Mouse (Mus musculus) CD8-positive naive resting alpha-beta T cell, adult 57 days (primary cell): ENCODE measurements around the gene Tspo. TPM values are rescaled to one million over a fixed set of nuclear protein-coding genes. Genes with fewer than 3 reads are reported as not detected.

Experiments used
- total RNA-seq: library from RNA; stranded (reverse); gene quantifications from one replicate; pipeline ENCODE4 v1.2.4, GENCODE M21; 2023

Gene Tspo
- total RNA-seq: 99.1 TPM

GRCm38 (mm10) chr15:83563327-83563856 is at the start of gene Tspo, which contains the start of gene Mcat:
Gene Tspo (plus strand): TSS chr15:83563592.
Gene Mcat (minus strand): TSS chr15:83563787.

DNA sequence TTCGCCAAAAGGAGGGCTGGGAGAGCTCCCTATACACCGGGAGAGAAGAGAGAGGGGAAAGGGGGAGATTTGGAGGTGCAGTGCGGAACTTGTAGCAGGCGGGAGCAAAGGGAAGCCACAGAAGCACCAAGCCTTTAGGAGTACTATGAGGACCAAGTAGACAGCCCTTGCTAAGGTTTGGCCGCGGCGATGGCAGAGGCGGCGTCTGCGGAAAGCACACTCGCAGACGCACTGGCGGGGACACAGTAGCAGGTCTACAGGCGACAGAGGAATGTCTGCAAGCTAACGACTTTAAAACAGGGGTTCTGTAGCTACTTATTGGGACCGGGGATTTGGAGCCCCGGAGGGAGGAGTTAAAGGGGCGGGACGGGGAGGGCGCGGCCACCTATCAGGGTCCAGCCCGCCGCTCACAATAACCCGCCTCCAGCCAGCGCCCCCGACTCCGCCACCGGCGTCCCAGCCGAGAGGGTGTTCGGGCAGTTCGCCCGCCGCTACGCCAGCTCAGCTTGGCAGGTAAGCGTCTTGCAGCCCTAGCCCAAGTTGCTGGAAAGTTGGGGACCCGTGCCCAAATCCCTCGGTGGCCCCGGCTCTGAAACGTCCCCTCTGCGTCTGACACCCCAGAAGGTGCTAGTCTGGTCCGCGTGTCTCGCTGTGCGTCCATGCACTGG is 36.8 kb upstream of the Tspo start, which contains the start of gene Bik:
Gene Bik, plus strand, starts transcription at position 439 of the 668 bp plus-strand sequence.

GRCm38 (mm10) chr15:83594513-83595363 is 31.3 kb downstream of the Tspo start, which contains the start of gene Ttll12:
Gene Ttll12 (minus strand): TSS chr15:83595157.

Other genes with a start within 250 kb of the Tspo start
- gene Arfgap3, start 213.3 kb upstream of the Tspo start, total RNA-seq: 5.6 TPM
- gene Pacsin2, start 99.0 kb upstream of the Tspo start, total RNA-seq: 25.7 TPM
- 7.5 TPM for gene Ttll1, start 52.7 kb upstream of the Tspo start, total RNA-seq
- 4.5 TPM for gene Bik, start 36.7 kb upstream of the Tspo start, total RNA-seq
- gene Mcat, start 195 bp downstream of the Tspo start, total RNA-seq: 17.3 TPM
- 21.9 TPM for gene Ttll12, start 31.6 kb downstream of the Tspo start, total RNA-seq
- not detected for gene Scube1, start 161.4 kb downstream of the Tspo start, total RNA-seq
- gene Mpped1, start 215.9 kb downstream of the Tspo start, total RNA-seq: not detected